Mouse (Mus musculus) CH12.LX (cell line): ENCODE results near the gene 1600002K03Rik. TPM values are rescaled to one million over a fixed set of nuclear protein-coding genes. Genes with fewer than 3 reads are reported as not detected.
A peak's percentile ranks its signal among the peaks of the same experiment; 100 is the strongest.

Source experiments
- DNase-seq: peaks from one replicate; pipeline ENCODE4 v3.0.0-alpha.2; 2013; ENCODE audit errors: extremely low read depth
- H3K27ac ChIP-seq: 2 replicates; pipeline ENCODE4 v1.5.1; 2012; ENCODE audit warnings: low read depth, mild to moderate bottlenecking, control low read depth, moderate library complexity; ENCODE audit not compliant: insufficient read depth
- H3K27me3 ChIP-seq: replicated peaks from 2 replicates; pipeline ENCODE3; 2012; ENCODE audit warnings: inconsistent platforms
- H3K36me3 ChIP-seq, 2 experiments: replicated peaks in 1 of 2; 2 replicates each; pipeline versions ENCODE3 to v1.6.1; 2012; ENCODE audit warnings: inconsistent platforms in 1 of 2, low read length in 1 of 2, mild to moderate bottlenecking in 1 of 2, mixed read lengths in 1 of 2, moderate library complexity in 1 of 2; ENCODE audit not compliant: control insufficient read depth in 1 of 2, insufficient read depth in 1 of 2
- H3K4me1 ChIP-seq, 2 experiments: 2 replicates each; pipeline ENCODE4 v1.6.1; 2012; ENCODE audit warnings: inconsistent platforms in 1 of 2, moderate library complexity in 1 of 2; ENCODE audit not compliant: insufficient read depth in 2 of 2, control insufficient read depth in 1 of 2
- H3K4me2 ChIP-seq: 2 replicates; pipeline ENCODE4 v1.6.1; 2012; ENCODE audit warnings: low read depth, mild to moderate bottlenecking, control low read depth; ENCODE audit not compliant: poor library complexity, insufficient read depth, severe bottlenecking
- H3K4me3 ChIP-seq, 3 experiments: fragments of 150-350 bp in 1 of 3; sonication (generic) in 1 of 3; replicated peaks in 1 of 3; 2 replicates each; pipeline versions ENCODE3 to v1.5.1; 2011 to 2012; ENCODE audit warnings: low read depth in 2 of 3, low read length in 2 of 3, mild to moderate bottlenecking in 2 of 3, moderate library complexity in 2 of 3, control low read depth in 1 of 3, improper control_type of control experiment in 1 of 3, inconsistent platforms in 1 of 3, mixed read lengths in 1 of 3; ENCODE audit not compliant: poor library complexity in 1 of 3
- H3K79me2 ChIP-seq: replicated peaks from 2 replicates; pipeline ENCODE4 v1.6.1; 2012; ENCODE audit warnings: mild to moderate bottlenecking, moderate library complexity; ENCODE audit not compliant: control insufficient read depth, poor library complexity, insufficient read depth, severe bottlenecking; ENCODE audit errors: extremely low read depth
- H3K9ac ChIP-seq: 2 replicates; pipeline ENCODE4 v1.6.1; 2012; ENCODE audit warnings: low read depth, mild to moderate bottlenecking, control low read depth, moderate library complexity; ENCODE audit not compliant: insufficient read depth
- H3K9me3 ChIP-seq: replicated peaks from 2 replicates; pipeline ENCODE3; 2012; ENCODE audit warnings: low read length, inconsistent platforms, mixed read lengths
- BHLHE40 ChIP-seq: IDR thresholded peaks from 2 replicates; pipeline ENCODE4 v1.6.1; 2011; ENCODE audit warnings: mild to moderate bottlenecking, low read depth, low read length, improper control_type of control experiment
- CTCF ChIP-seq, 2 experiments: IDR thresholded peaks in 1 of 2; conservative IDR thresholded peaks in 1 of 2; 2 replicates each; pipeline ENCODE4 v1.5.1; 2011 to 2012; ENCODE audit warnings: low read depth in 2 of 2, low read length in 2 of 2, improper control_type of control experiment in 1 of 2, inconsistent platforms in 1 of 2, mild to moderate bottlenecking in 1 of 2, moderate library complexity in 1 of 2
- E2F4 ChIP-seq: IDR thresholded peaks from 2 replicates; pipeline ENCODE4 v1.6.1; 2011; ENCODE audit warnings: low read depth, low read length, improper control_type of control experiment; ENCODE audit not compliant: insufficient replicate concordance
- ELF1 ChIP-seq: IDR thresholded peaks from 2 replicates; pipeline ENCODE4 v1.6.1; 2014; ENCODE audit warnings: low read depth, mild to moderate bottlenecking, inconsistent platforms, low read length, improper control_type of control experiment
- EP300 ChIP-seq: IDR thresholded peaks from 2 replicates; pipeline ENCODE4 v1.6.1; 2011; ENCODE audit warnings: low read length, improper control_type of control experiment
- MAFK ChIP-seq: IDR thresholded peaks from 2 replicates; pipeline ENCODE4 v1.6.1; 2011; ENCODE audit warnings: low read length, improper control_type of control experiment; ENCODE audit not compliant: insufficient replicate concordance
- MEF2A ChIP-seq: IDR thresholded peaks from 2 replicates; pipeline ENCODE4 v1.6.1; 2014; ENCODE audit warnings: low read depth, mild to moderate bottlenecking, inconsistent platforms, low read length, improper control_type of control experiment, borderline replicate concordance
- MXI1 ChIP-seq: IDR thresholded peaks from 2 replicates; pipeline ENCODE4 v1.6.1; 2011; ENCODE audit warnings: mild to moderate bottlenecking, low read depth, low read length, improper control_type of control experiment
- MYC ChIP-seq: IDR thresholded peaks from 2 replicates; pipeline ENCODE4 v1.6.1; 2011; ENCODE audit warnings: low read depth, mild to moderate bottlenecking, improper control_type of control experiment, low read length
- PAX5 ChIP-seq: IDR thresholded peaks from 2 replicates; pipeline ENCODE4 v1.6.1; 2012; ENCODE audit warnings: low read length, inconsistent platforms, mixed read lengths
- POLR2AphosphoS2 ChIP-seq: IDR thresholded peaks from 2 replicates; pipeline ENCODE4 v1.6.1; 2011; ENCODE audit warnings: low read depth, low read length, improper control_type of control experiment
- RAD21 ChIP-seq: IDR thresholded peaks from 2 replicates; pipeline ENCODE4 v1.6.1; 2011; ENCODE audit warnings: low read depth, mild to moderate bottlenecking, low read length, improper control_type of control experiment, moderate library complexity
- SIN3A ChIP-seq: IDR thresholded peaks from 2 replicates; pipeline ENCODE4 v1.6.1; 2012; ENCODE audit warnings: low read length, improper control_type of control experiment, inconsistent platforms
- TBP ChIP-seq: conservative IDR thresholded peaks from 2 replicates; pipeline ENCODE4 v1.6.1; 2011; ENCODE audit warnings: low read depth, low read length, improper control_type of control experiment
- USF1 ChIP-seq: IDR thresholded peaks from 2 replicates; pipeline ENCODE4 v1.6.1; 2014; ENCODE audit warnings: low read depth, mild to moderate bottlenecking, inconsistent platforms, low read length, improper control_type of control experiment
- ZKSCAN1 ChIP-seq: IDR thresholded peaks from 2 replicates; pipeline ENCODE4 v1.6.1; 2012; ENCODE audit warnings: low read depth, inconsistent platforms, low read length, improper control_type of control experiment, borderline replicate concordance
- ZMIZ1 ChIP-seq: IDR thresholded peaks from 2 replicates; pipeline ENCODE4 v1.6.1; 2012; ENCODE audit warnings: low read depth, mild to moderate bottlenecking, inconsistent platforms, low read length, improper control_type of control experiment
- ZNF384 ChIP-seq: IDR thresholded peaks from 2 replicates; pipeline ENCODE4 v1.6.1; 2012; ENCODE audit warnings: low read depth, low read length, improper control_type of control experiment, inconsistent platforms
- dilution Hi-C: fragments of 300-500 bp; cut with MboI; formaldehyde crosslinking; loops from 2 replicates; pipeline ENCODE4 v1.14.3; 2020; ENCODE audit warnings: low sequenced_read_pairs; ENCODE audit not compliant: extremely low pct_unique_long_range_greater_than_20kb, extremely low pct_ligation_motif_present
- in situ Hi-C: fragments of 300-500 bp; cut with MboI; formaldehyde crosslinking; loops from 3 replicates; pipeline ENCODE4 v1.14.3; 2019; ENCODE audit warnings: low sequenced_read_pairs, low pct_ligation_motif_present, low pct_unique_long_range_greater_than_20kb, mixed read lengths
- polyA plus RNA-seq: library from polyadenylated mRNA; unstranded; fragments of >175 nt; gene quantifications from 2 replicates; pipeline ENCODE4 v1.2.1, GENCODE M21; 2012; ENCODE audit warnings: low read depth; ENCODE audit not compliant: insufficient read length
- total RNA-seq, 2 experiments: library from RNA; depleted of rRNA; stranded (reverse); fragments of 300-350 nt in 1 of 2; fragments of >200 nt in 1 of 2; gene quantifications; 2 replicates each; pipeline ENCODE4 v1.2.3; 2012 to 2014

Gene 1600002K03Rik
- total and polyA plus RNA-seq, 3 experiments: 19.3 to 40.2 (median 30.5) TPM

DNA sequence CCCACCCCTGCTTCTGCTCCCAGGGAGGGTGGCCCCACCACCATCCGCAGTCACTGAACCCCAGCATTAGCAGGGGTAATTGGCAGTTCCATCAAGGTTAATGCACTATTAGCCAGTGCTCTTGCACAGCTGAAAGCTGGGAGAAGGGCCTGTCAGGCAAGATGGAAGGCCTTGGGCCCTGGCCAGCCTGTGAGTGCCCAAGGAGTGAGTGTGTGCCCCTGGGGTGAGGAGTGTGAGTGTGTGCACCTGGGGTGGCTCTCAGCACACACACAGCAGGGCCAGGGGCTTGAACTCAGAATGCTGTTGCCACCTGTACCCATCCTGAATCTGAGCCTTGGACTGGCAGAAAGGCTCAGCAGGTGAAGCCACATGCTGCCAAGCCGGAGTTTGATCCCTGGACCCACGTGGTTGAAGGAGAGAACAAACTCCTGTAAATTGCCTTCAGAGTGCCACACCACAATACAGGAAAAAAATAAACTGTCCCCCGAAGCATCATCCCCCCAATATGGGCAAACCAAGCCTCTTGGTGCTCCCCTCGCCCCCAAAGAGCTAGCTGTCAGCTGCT lies 3.6 kb downstream of the 1600002K03Rik start:
- Histone ChIP-seq H3K27me3 (peaks cover 26% of the 10 kb centered on the region), H3K4me2 (no peak overlapping the region), H3K9ac (no peak overlapping the region), H3K79me2 (no peaks in the 10 kb centered on the region), H3K9me3 (no peaks in the 10 kb centered on the region), H3K4me1 (peaks cover 27 to 69% of the 10 kb centered on the region in 2 experiments), H3K36me3 (peaks cover 12 to 31% of the 10 kb centered on the region in 2 experiments), H3K27ac (no peak overlapping the region), H3K4me3 (no peak overlapping the region)
- TF ChIP-seq MYC: no peak
- no peak for TF ChIP-seq EP300
- no peak for TF ChIP-seq POLR2AphosphoS2
- no peak for TF ChIP-seq ZNF384
- no peak for TF ChIP-seq MXI1
- no peak for TF ChIP-seq MAFK
- TF ChIP-seq MEF2A: no peak
- TF ChIP-seq ELF1: no peak
- no peak for TF ChIP-seq SIN3A
- no peak for TF ChIP-seq CTCF (conservative IDR thresholded peaks at IDR 0.05 in 1 of 2, IDR thresholded peaks at IDR 0.05 in 1 of 2; ENCODE audit: low read depth in 2 of 2, low read length in 2 of 2)
- no peak for TF ChIP-seq PAX5
- TF ChIP-seq USF1: no peak
- no peak for TF ChIP-seq RAD21
- TF ChIP-seq BHLHE40: no peak
- no peak for TF ChIP-seq E2F4
- TF ChIP-seq ZKSCAN1: no peak
- in situ Hi-C loops (loop anchor here (5.0 kb wide), 2 partner anchors 71 to 171 kb away; partner anchors contain the start of genes Adamtsl5 and Ndufs7), dilution Hi-C loops (no loop called here)
- DNase-seq: no peak

DNA sequence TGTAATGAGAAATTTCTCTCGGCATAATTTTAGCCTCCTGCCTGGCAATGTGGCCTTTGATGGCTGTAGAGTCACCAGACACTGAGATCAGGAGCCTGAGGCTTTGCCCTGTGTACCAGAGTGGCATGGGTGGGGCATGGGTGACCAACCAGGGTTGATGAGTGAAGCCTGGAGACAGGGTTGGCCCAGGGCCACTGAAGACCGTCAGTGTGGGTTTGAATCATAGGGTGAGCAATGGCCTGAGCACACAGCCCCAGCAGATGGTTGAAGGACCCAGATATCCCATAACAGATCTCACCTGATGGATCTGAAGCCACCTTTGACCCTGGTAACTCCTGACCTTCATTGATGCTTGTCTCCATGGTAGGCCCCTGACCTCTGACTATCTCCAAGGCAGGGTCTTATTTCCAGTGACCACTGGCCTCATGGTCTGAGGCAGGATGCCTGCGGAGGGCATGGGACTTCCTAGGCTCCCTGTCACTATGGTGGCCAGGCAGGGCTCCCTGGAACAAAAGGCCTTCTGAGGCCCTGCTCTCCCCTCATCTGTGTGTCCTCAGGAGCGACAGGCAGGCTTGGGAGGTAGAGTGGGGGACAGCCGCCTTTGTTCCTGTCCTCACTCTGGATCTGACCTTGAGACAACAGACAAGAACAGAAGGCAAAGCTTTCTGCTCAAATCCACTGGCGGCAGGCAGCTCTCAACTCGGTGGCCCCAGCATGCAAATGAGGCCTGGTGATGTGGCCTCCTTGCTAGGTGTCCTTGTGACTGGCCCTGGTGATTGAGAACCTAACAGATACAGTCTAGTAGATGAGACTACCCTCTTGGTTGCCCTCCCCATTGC lies 4.9 kb downstream of the 1600002K03Rik start:
- TF ChIP-seq ELF1 (0 out of 2 replicates have a peak, but pooled peaks have one; percentile 10), BHLHE40 (0 out of 2 replicates have a peak, but pooled peaks have one; percentile 13), ZMIZ1 (0 out of 2 replicates have a peak, but pooled peaks have one; percentile 47), MXI1 (0 out of 2 replicates have a peak, but pooled peaks have one; percentile 46), TBP (0 out of 2 replicates have a peak, but pooled peaks have one; percentile 37), EP300 (no peak)
- H3K9me3 ChIP-seq: no peaks in the 10 kb centered on the region
- H3K4me2 ChIP-seq: peak overlapping the region; percentile 10
- H3K4me3 ChIP-seq: peak overlapping the region in 1 of 3 experiments; percentile 20
- H3K27me3 ChIP-seq: peaks cover 39% of the 10 kb centered on the region
- H3K36me3 ChIP-seq: peaks cover 2 to 21% of the 10 kb centered on the region in 2 experiments
- no peak overlapping the region for H3K9ac ChIP-seq
- no peaks in the 10 kb centered on the region for H3K79me2 ChIP-seq
- dilution Hi-C loops: no loop called here
- DNase-seq: peak; percentile 53
- H3K27ac ChIP-seq: peak overlapping the region; percentile 31
- peaks cover 24 to 58% of the 10 kb centered on the region in 2 experiments for H3K4me1 ChIP-seq
- in situ Hi-C loops: loop anchor here (5.0 kb wide), 2 partner anchors 70 to 170 kb away; partner anchors contain the start of genes Adamtsl5 and Ndufs7
